Mouse (Mus musculus): ENCODE measurements at regions not wholly inside any gene's neighbourhood (a gene's known extent, or its start where the extent isn't known, plus 50 kb on each side); places are given as distances from the start of the nearest gene placed in this dataset.

DNA sequence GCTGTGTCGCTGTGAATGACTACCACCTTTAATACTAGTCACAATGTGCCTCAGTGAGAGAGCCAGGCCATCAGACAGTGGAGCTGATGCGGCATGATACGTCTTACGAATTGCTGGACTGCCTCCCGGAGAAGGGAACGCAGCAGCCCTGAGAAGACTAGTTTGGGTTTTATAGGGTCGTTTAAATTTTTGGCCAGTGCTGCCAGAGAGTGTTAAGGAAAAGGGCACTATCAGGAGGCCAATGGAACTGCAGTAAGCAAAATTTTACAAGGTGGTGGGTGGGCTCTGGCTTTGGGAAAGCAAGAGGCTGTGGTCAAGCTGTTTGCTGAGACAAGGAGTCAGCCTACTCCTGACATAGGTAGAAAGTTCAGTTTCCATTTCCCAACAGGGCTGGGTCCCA, 84.7 kb upstream of the Chd2 start:
- WGBS, result 42% methylated on average over 7 of the region's 7 CpGs

DNA sequence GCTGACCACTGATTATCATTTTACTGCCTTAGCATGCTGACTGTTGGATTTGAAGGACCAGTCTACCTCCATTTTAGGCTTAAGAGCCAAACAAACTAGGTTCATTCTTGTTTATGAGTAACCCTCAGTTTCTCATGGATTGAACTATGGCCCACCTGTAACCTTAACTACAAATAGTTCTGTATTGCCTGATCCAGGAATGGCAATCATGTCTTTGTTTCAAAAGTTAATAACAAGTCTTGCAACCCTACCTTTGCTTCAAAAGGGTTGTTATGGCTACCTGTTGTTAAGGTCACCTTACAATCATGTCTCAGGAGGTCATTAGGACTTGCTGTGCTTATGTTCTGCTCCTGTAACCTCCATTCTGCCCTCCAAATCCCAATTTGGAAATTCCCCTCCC, 84.0 kb upstream of the Chd2 start:
- Histone ChIP-seq H3K27me3 (ENCODE audit: insufficient read depth, low read length) (no peaks in the 10 kb centered on the region), H3K9ac (no peak overlapping the region), H3K4me2 (ENCODE audit: low read depth) (no peak overlapping the region), H3K9me3 (ENCODE audit: low read length) (no peaks in the 10 kb centered on the region), H3K4me1 (ENCODE audit: insufficient read depth) (no peaks in the 10 kb centered on the region), H3K27ac (ENCODE audit: low read depth, low read length) (no peak overlapping the region), H3K4me3 (ENCODE audit: low read depth, low read length) (no peak overlapping the region), H3K36me3 (ENCODE audit: insufficient read depth) (no peaks in the 10 kb centered on the region)
- TF ChIP-seq CTCF (IDR thresholded peaks at IDR 0.05; ENCODE audit: low read depth), result no peak
- ATAC-seq (no peak), DNase-seq (no peak)

More for the DNA sequence above, 84.7 kb upstream of the Chd2 start:
- Histone ChIP-seq H3K9me3 (ENCODE audit: low read length) (no peaks in the 10 kb centered on the region), H3K27me3 (ENCODE audit: insufficient read depth, low read length) (no peaks in the 10 kb centered on the region), H3K4me3 (ENCODE audit: low read depth, low read length) (no peak overlapping the region), H3K4me1 (ENCODE audit: insufficient read depth) (no peaks in the 10 kb centered on the region), H3K27ac (ENCODE audit: low read depth, low read length) (no peak overlapping the region), H3K4me2 (ENCODE audit: low read depth) (no peak overlapping the region), H3K9ac (no peak overlapping the region), H3K36me3 (ENCODE audit: insufficient read depth) (no peaks in the 10 kb centered on the region)
- no peak for TF ChIP-seq CTCF (IDR thresholded peaks at IDR 0.05; ENCODE audit: low read depth)
- ATAC-seq (no peak), DNase-seq (no peak)

DNA sequence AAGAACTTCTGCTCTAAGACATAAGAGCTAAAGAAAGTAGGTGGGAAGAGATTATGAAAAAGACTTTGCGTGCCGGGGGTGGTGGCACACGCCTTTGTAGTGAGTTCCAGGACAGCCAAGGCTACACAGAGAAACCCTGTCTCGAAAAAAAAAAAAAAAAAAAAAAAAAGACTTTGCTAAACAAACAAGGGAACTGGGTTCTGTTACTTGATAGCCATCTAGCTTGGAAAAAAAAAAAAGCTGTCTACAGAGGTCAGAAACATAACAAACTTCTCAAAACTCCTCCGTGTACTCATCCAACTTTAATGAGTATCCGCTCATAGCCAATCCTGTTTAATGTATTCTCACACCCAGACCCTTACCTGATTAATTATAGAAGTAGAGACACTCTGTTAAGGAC, 83.4 kb upstream of the Chd2 start:
- Histone ChIP-seq H3K27me3 (ENCODE audit: insufficient read depth, low read length) (no peaks in the 10 kb centered on the region), H3K36me3 (ENCODE audit: insufficient read depth) (no peaks in the 10 kb centered on the region), H3K4me2 (ENCODE audit: low read depth) (no peak overlapping the region), H3K4me1 (ENCODE audit: insufficient read depth) (no peaks in the 10 kb centered on the region; the same call in 1 of the 2 replicates), H3K9ac (no peak overlapping the region), H3K27ac (ENCODE audit: low read depth, low read length) (no peak overlapping the region), H3K4me3 (ENCODE audit: low read depth, low read length) (no peak overlapping the region), H3K9me3 (ENCODE audit: low read length) (no peaks in the 10 kb centered on the region)
- 80% methylated on average over 6 of the region's 6 CpGs for WGBS
- ATAC-seq, result no peak
- TF ChIP-seq CTCF (IDR thresholded peaks at IDR 0.05; ENCODE audit: low read depth), result no peak
- no peak for DNase-seq

DNA sequence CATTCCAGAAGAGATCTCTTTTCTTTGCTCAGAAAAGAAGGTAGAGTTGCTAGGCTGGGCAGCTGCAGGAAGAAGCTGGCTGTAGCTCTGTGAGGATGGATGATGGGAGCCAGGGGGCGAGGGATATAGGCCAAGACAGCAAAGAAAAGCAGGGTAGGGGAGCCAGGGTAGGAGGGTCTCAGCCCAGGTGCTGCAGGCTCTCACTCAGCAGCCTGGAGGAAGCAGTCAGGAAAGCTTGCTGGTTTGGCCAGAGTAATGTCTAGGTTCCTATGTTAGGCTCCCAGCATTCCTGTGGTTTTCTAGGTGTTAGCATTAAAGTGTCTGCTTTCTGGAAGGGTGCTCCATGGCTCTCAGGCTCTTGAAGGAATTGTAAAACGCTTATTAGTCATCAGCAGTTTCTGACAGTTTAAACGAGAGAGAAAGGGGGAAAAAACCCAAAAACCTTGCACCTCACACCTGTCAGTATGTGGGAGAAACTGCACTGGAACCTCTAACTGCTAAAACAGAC, 82.5 kb upstream of the Chd2 start:
- Histone ChIP-seq H3K9me3 (ENCODE audit: low read length) (no peaks in the 10 kb centered on the region), H3K36me3 (ENCODE audit: insufficient read depth) (no peaks in the 10 kb centered on the region), H3K4me2 (ENCODE audit: low read depth) (no peak overlapping the region), H3K4me1 (ENCODE audit: insufficient read depth) (no peaks in the 10 kb centered on the region; the same call in 1 of the 2 replicates), H3K4me3 (ENCODE audit: low read depth, low read length) (no peak overlapping the region), H3K9ac (no peak overlapping the region), H3K27ac (ENCODE audit: low read depth, low read length) (no peak overlapping the region), H3K27me3 (ENCODE audit: insufficient read depth, low read length) (no peaks in the 10 kb centered on the region)
- ATAC-seq (no peak), DNase-seq (no peak)
- WGBS, result 78% methylated on average over 3 of the region's 3 CpGs
- no peak for TF ChIP-seq CTCF (IDR thresholded peaks at IDR 0.05; ENCODE audit: low read depth)

DNA sequence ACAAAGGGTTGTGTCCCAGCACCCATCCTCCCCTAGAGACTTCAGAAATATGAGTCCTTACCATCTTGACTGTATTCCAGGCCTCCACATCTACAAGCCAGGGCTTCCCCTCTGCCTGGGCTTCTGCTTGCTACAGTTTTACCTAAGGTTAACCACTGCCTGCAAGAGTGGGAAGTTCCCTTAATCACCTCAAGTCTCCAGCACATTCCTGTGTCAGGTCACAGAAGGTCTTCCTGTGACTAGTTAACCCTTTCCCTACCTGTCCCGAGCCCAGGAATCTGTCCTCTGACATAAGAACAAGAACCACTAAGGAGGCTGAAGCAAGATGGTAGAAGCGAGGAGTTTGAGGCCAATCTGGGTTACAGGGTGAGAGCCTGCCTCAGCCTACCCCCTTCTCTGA, 80.8 kb upstream of the Chd2 start:
- ATAC-seq (no peak), DNase-seq (no peak)
- no peak overlapping the region for H3K9ac ChIP-seq
- no peak overlapping the region for H3K27ac ChIP-seq (ENCODE audit: low read depth, low read length)
- no peaks in the 10 kb centered on the region for H3K36me3 ChIP-seq (ENCODE audit: insufficient read depth)
- H3K9me3 ChIP-seq (ENCODE audit: low read length), result no peaks in the 10 kb centered on the region
- TF ChIP-seq CTCF (IDR thresholded peaks at IDR 0.05; ENCODE audit: low read depth), result no peak
- H3K4me1 ChIP-seq (ENCODE audit: insufficient read depth), result peaks cover 1% of the 10 kb centered on the region
- WGBS, result 88% methylated on average over 2 of the region's 2 CpGs
- H3K4me3 ChIP-seq (ENCODE audit: low read depth, low read length), result no peak overlapping the region
- no peak overlapping the region for H3K4me2 ChIP-seq (ENCODE audit: low read depth)
- H3K27me3 ChIP-seq (ENCODE audit: insufficient read depth, low read length), result no peaks in the 10 kb centered on the region

DNA sequence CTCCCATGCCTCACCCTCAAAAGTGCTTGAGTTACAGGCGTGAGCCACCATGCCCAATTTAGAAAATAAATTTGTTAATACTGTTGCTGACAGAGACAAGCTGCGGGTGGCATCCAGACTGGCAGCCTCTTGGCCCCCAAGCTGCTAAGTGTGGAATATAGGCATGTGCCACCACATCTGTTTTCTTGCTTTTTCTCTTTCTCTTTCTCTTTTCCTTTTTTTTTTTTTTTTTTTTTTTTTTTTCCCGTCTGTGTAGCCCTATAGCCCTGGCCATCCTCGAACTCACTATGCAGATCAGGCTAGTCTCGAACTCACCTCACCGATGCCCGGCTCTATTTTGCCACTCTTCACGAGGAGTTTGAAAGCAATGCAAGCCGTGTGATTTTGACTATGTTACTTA, 78.7 kb upstream of the Chd2 start:
- Histone ChIP-seq H3K36me3 (ENCODE audit: insufficient read depth) (no peaks in the 10 kb centered on the region), H3K4me1 (ENCODE audit: insufficient read depth) (peaks cover 14% of the 10 kb centered on the region), H3K9me3 (ENCODE audit: low read length) (no peaks in the 10 kb centered on the region), H3K4me2 (ENCODE audit: low read depth) (no peak overlapping the region), H3K9ac (no peak overlapping the region), H3K27me3 (ENCODE audit: insufficient read depth, low read length) (no peaks in the 10 kb centered on the region), H3K27ac (ENCODE audit: low read depth, low read length) (no peak overlapping the region), H3K4me3 (ENCODE audit: low read depth, low read length) (no peak overlapping the region)
- ATAC-seq, result no peak
- DNase-seq, result no peak
- TF ChIP-seq CTCF (IDR thresholded peaks at IDR 0.05; ENCODE audit: low read depth), result no peak
- WGBS, result 80% methylated on average over 9 of the region's 9 CpGs

DNA sequence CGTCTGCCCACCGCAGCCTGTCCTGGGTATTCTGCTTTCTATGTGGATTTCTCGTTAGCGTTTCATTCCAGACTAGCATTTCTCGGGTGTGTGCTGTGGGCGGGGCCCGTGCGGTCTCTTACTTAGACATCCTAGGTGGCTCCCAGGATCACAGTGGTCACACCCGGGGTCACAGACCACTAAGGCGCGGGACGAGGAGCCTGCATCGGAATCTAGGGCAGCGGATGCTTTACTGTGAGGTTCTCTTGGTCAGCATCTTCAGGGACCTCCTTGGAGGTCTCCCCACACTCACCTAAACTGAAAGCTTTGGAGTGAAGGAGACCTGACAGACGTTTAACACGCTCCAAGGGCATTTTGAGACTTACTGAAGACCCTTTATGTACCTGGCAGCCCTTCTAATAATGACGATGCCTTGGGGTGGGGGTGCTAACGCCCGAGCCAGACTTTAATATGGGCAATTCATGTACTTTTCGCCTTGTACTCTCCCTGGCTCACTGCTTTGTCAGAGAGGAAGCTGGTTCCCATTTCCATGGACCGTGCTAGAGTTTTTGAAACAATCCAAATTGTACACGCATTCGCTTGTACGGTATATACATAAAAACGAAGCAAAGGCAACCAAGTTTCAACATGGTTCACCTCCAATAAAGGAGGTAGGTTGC, 77.3 kb upstream of the Chd2 start:
- H3K9me3 ChIP-seq (ENCODE audit: low read length), result no peaks in the 10 kb centered on the region
- H3K4me1 ChIP-seq (ENCODE audit: insufficient read depth), result peaks cover 26% of the 10 kb centered on the region
- TF ChIP-seq CTCF (IDR thresholded peaks at IDR 0.05; ENCODE audit: low read depth), result no peak
- DNase-seq, result peak; percentile 76
- H3K27ac ChIP-seq (ENCODE audit: low read depth, low read length), result peak overlapping the region; percentile 100
- H3K27me3 ChIP-seq (ENCODE audit: insufficient read depth, low read length), result no peaks in the 10 kb centered on the region
- H3K4me3 ChIP-seq (ENCODE audit: low read depth, low read length), result peak overlapping the region; percentile 72
- WGBS, result 6% methylated on average over 25 of the region's 25 CpGs
- H3K4me2 ChIP-seq (ENCODE audit: low read depth), result peak overlapping the region; percentile 97
- peak overlapping the region; percentile 100 for H3K9ac ChIP-seq
- ATAC-seq, result no peak
- no peaks in the 10 kb centered on the region for H3K36me3 ChIP-seq (ENCODE audit: insufficient read depth)
